Mouse (Mus musculus) heart, postnatal 0 days (tissue): ENCODE results near the gene Ankrd12. TPM values are rescaled to one million over a fixed set of nuclear protein-coding genes. Genes with fewer than 3 reads are reported as not detected.

ENCODE experiments used
- ATAC-seq: fragments of 200-750 bp; cut with Nextera tagmentation; 2 replicates; pipeline ENCODE4 v1.8.0; 2017; ENCODE audit warnings: low read depth, moderate number of reproducible peaks, moderate library complexity; ENCODE audit not compliant: insufficient read depth
- DNase-seq: peaks from one replicate; pipeline ENCODE4 v3.0.0-alpha.2; 2016; ENCODE audit warnings: low spot score
- H3K27ac ChIP-seq: fragments of 300-500 bp; sonication (generic); 2 replicates; pipeline ENCODE4 v1.5.1; 2014; ENCODE audit warnings: low read depth, mild to moderate bottlenecking
- H3K27me3 ChIP-seq: fragments of 300-500 bp; sonication (generic); 2 replicates; pipeline ENCODE4 v1.6.1; 2014; ENCODE audit warnings: low read length, mixed read lengths; ENCODE audit not compliant: control insufficient read depth, insufficient read depth
- H3K36me3 ChIP-seq: fragments of 300-500 bp; sonication (generic); replicated peaks from 2 replicates; pipeline ENCODE4 v1.6.1; 2014; ENCODE audit warnings: low read length, mixed read lengths; ENCODE audit not compliant: control insufficient read depth, insufficient read depth
- H3K4me1 ChIP-seq: fragments of 300-500 bp; sonication (generic); 2 replicates; pipeline ENCODE4 v1.6.1; 2014; ENCODE audit warnings: antibody characterized with exemption; ENCODE audit not compliant: control insufficient read depth, insufficient read depth
- H3K4me2 ChIP-seq: fragments of 300-500 bp; sonication (generic); 2 replicates; pipeline ENCODE4 v1.6.1; 2014; ENCODE audit warnings: low read depth, mild to moderate bottlenecking, low read length, moderate library complexity
- H3K4me3 ChIP-seq: fragments of 300-500 bp; sonication (generic); 2 replicates; pipeline ENCODE4 v1.5.1; 2014; ENCODE audit warnings: low read depth, low read length
- H3K9ac ChIP-seq: fragments of 300-500 bp; sonication (generic); replicated peaks from 2 replicates; pipeline ENCODE4 v1.6.1; 2014; ENCODE audit warnings: low read depth, low read length, mixed read lengths
- H3K9me3 ChIP-seq: fragments of 300-500 bp; sonication (generic); replicated peaks from 2 replicates; pipeline ENCODE4 v1.6.1; 2016; ENCODE audit warnings: low read length; ENCODE audit not compliant: control insufficient read depth
- CTCF ChIP-seq: IDR thresholded peaks from 2 replicates; pipeline ENCODE4 v1.5.1; 2016; ENCODE audit warnings: antibody characterized with exemption, control low read depth, low read depth
- EP300 ChIP-seq: IDR thresholded peaks from 2 replicates; pipeline ENCODE4 v1.6.1; 2016; ENCODE audit warnings: antibody characterized with exemption, low read depth
- whole genome bisulfite sequencing: fragments of 180-500 bp; shearing (Covaris S2); extraction: QIAGEN DNeasy Blood & Tissue Kit; methylation state at CpG from one replicate; pipeline ENCODE4 v1.1.7; 2014; 5-methylcytosine and 5-hydroxymethylcytosine counted together
- polyA plus RNA-seq: library from polyadenylated mRNA; unstranded; fragments of >200 nt; fragmentation: Nextera tagmentation; extraction: Ambion mirVana; gene quantifications from 2 replicates; pipeline ENCODE4 v1.2.1, GENCODE M21; 2015
- total RNA-seq: library from RNA; depleted of rRNA; stranded (reverse); fragments of >200 nt; gene quantifications from 2 replicates; pipeline ENCODE4 v1.2.3, GENCODE M21; 2014; ENCODE audit warnings: low replicate concordance

Ankrd12 gene
- total and polyA plus RNA-seq, 2 experiments from 2014 or later: 9.8 to 18.2 TPM

GRCm38 (mm10) chr17:65953959-65954358, 122.9 kb downstream of the Ankrd12 start:
- Histone ChIP-seq H3K4me2 (no peak overlapping the region), H3K4me3 (no peak overlapping the region), H3K9ac (no peak overlapping the region), H3K27me3 (no peaks in the 10 kb centered on the region), H3K36me3 (no peaks in the 10 kb centered on the region), H3K9me3 (no peaks in the 10 kb centered on the region), H3K27ac (no peak overlapping the region), H3K4me1 (peaks cover 13% of the 10 kb centered on the region; the same call in 1 of the 2 replicates)
- no peak for DNase-seq
- ATAC-seq: no peak
- no peak for TF ChIP-seq EP300
- TF ChIP-seq CTCF: no peak
- 49% methylated on average over 4 of the region's 4 CpGs for WGBS

GRCm38 (mm10) chr17:65952083-65952482, 124.8 kb downstream of the Ankrd12 start:
- Histone ChIP-seq H3K27ac (no peak overlapping the region), H3K27me3 (no peaks in the 10 kb centered on the region), H3K4me3 (no peak overlapping the region), H3K36me3 (no peaks in the 10 kb centered on the region), H3K9ac (no peak overlapping the region), H3K9me3 (no peaks in the 10 kb centered on the region), H3K4me2 (no peak overlapping the region), H3K4me1 (peaks cover 22% of the 10 kb centered on the region; the same call in 1 of the 2 replicates)
- TF ChIP-seq EP300: no peak
- TF ChIP-seq CTCF: peak; percentile 60
- peak; percentile 27 for DNase-seq
- no peak for ATAC-seq
- 75% methylated on average over 5 of the region's 5 CpGs for WGBS

- H3K4me3 ChIP-seq: peak within 1 kb of the TSS; percentile 80
- peaks cover 5% of the 10 kb centered on the region for H3K36me3 ChIP-seq
- H3K9ac ChIP-seq: peak within 1 kb of the TSS; percentile 92
- H3K9me3 ChIP-seq: no peaks in the 10 kb centered on the region
- TF ChIP-seq CTCF (peak; percentile 76), EP300 (no peak)
- peak within 1 kb of the TSS; percentile 61 for H3K4me2 ChIP-seq
- no peaks in the 10 kb centered on the region for H3K27me3 ChIP-seq
- ATAC-seq: peak; percentile 97
- under 1% methylated on average over 84 of the region's 87 CpGs for WGBS
- peaks cover 22% of the 10 kb centered on the region; the same call in 1 of the 2 replicates for H3K4me1 ChIP-seq
- peak; percentile 89 for DNase-seq
- H3K27ac ChIP-seq: peak within 1 kb of the TSS; percentile 88
Observed at GRCm38 (mm10) chr17:65950622-65951404, 126.1 kb downstream of the Ankrd12 start, which contains the start of gene Twsg1. Twsg1 (minus strand) TSS chr17:65951226.

GRCm38 (mm10) chr17:65950183-65950582, 126.7 kb downstream of the Ankrd12 start:
- Histone ChIP-seq H3K36me3 (peaks cover 5% of the 10 kb centered on the region), H3K4me3 (peak overlapping the region; percentile 80), H3K9me3 (no peaks in the 10 kb centered on the region), H3K4me2 (peak overlapping the region; percentile 61), H3K4me1 (peaks cover 22% of the 10 kb centered on the region; the same call in 1 of the 2 replicates), H3K27ac (peak overlapping the region; percentile 88), H3K27me3 (no peaks in the 10 kb centered on the region), H3K9ac (peak overlapping the region; percentile 92)
- DNase-seq (no peak), ATAC-seq (no peak)
- 32% methylated on average over 7 of the region's 7 CpGs for WGBS
- no peak for TF ChIP-seq CTCF
- no peak for TF ChIP-seq EP300

- H3K27ac ChIP-seq: peak overlapping the region; percentile 90
- WGBS: 22% methylated on average over 8 of the region's 8 CpGs
- peak overlapping the region; percentile 17; the same call in 1 of the 2 replicates for H3K9ac ChIP-seq
- TF ChIP-seq CTCF (no peak), EP300 (no peak)
- H3K36me3 ChIP-seq: peaks cover 5% of the 10 kb centered on the region
- H3K4me3 ChIP-seq: no peak overlapping the region
- peak overlapping the region; percentile 49; the same call in 1 of the 2 replicates for H3K4me2 ChIP-seq
- DNase-seq: peak; percentile 90
- peaks cover 22% of the 10 kb centered on the region; the same call in 1 of the 2 replicates for H3K4me1 ChIP-seq
- peak; percentile 57 for ATAC-seq
- H3K9me3 ChIP-seq: no peaks in the 10 kb centered on the region
- no peaks in the 10 kb centered on the region for H3K27me3 ChIP-seq
Observed at GRCm38 (mm10) chr17:65947307-65947706, 129.6 kb downstream of the Ankrd12 start.
